Mouse (Mus musculus): ENCODE data around the gene Grm3. TPM values are rescaled to one million over a fixed set of nuclear protein-coding genes. Genes with fewer than 3 reads are reported as not detected.

The Grm3 gene
- polyA plus RNA-seq, 3 experiments from 2014 or later, result not detected

GRCm38 (mm10) chr5:9622264-9623094 lies 102.5 kb downstream of the Grm3 start:
- no peak for ATAC-seq

- no peak for ATAC-seq
Measured at GRCm38 (mm10) chr5:9621417-9622067, 103.4 kb downstream of the Grm3 start.

- no peak for ATAC-seq
Measured at GRCm38 (mm10) chr5:9579021-9579420, 145.9 kb downstream of the Grm3 start.

- ATAC-seq, result no peak
Measured at GRCm38 (mm10) chr5:9578571-9578970, 146.4 kb downstream of the Grm3 start.

- ATAC-seq, result no peak
Measured at GRCm38 (mm10) chr5:9570946-9571345, 154.0 kb downstream of the Grm3 start.

- no peak for ATAC-seq
Measured at GRCm38 (mm10) chr5:9557706-9558105, 167.3 kb downstream of the Grm3 start.

GRCm38 (mm10) chr5:9540822-9541557 lies 184.0 kb downstream of the Grm3 start:
- ATAC-seq, result no peak

- ATAC-seq, result no peak
Measured at GRCm38 (mm10) chr5:9525507-9525906, 199.5 kb downstream of the Grm3 start.

GRCm38 (mm10) chr5:9511027-9511426 lies 213.9 kb downstream of the Grm3 start:
- no peak for ATAC-seq

- ATAC-seq, result no peak
Measured at GRCm38 (mm10) chr5:9497235-9497634, 227.7 kb downstream of the Grm3 start.

GRCm38 (mm10) chr5:9495456-9495855 lies 229.5 kb downstream of the Grm3 start:
- no peak for ATAC-seq

- no peak for ATAC-seq
Measured at GRCm38 (mm10) chr5:9477587-9477986, 247.4 kb downstream of the Grm3 start.

- no peak for ATAC-seq
Measured at GRCm38 (mm10) chr5:9453298-9453697, 271.7 kb downstream of the Grm3 start.

GRCm38 (mm10) chr5:9449570-9449969 lies 275.4 kb downstream of the Grm3 start:
- ATAC-seq, result no peak

- no peak for ATAC-seq
Measured at GRCm38 (mm10) chr5:9448931-9449330, 276.0 kb downstream of the Grm3 start.

GRCm38 (mm10) chr5:9446146-9446545 lies 278.8 kb downstream of the Grm3 start:
- no peak for ATAC-seq
